Mouse (Mus musculus) brown adipose tissue, adult 24 weeks (tissue): ENCODE data around the gene Meis2. TPM values are rescaled to one million over a fixed set of nuclear protein-coding genes. Genes with fewer than 3 reads are reported as not detected.
A peak's percentile ranks its signal among the peaks of the same experiment; 100 is the strongest.

ENCODE experiments used
- H3K27ac ChIP-seq: fragments of 200-500 bp; replicated peaks from 2 replicates; pipeline ENCODE4 v1.5.1; 2012; ENCODE audit warnings: low read depth, mild to moderate bottlenecking, low read length
- H3K4me1 ChIP-seq: fragments of 200-500 bp; 2 replicates; pipeline ENCODE4 v1.6.1; 2012; ENCODE audit warnings: low read length, mixed read lengths; ENCODE audit not compliant: control insufficient read depth, insufficient read depth, insufficient read length
- H3K4me3 ChIP-seq: fragments of 200-500 bp; 2 replicates; pipeline ENCODE4 v1.5.1; 2012; ENCODE audit warnings: low read depth, mild to moderate bottlenecking, low read length, moderate library complexity; ENCODE audit not compliant: insufficient read depth
- polyA plus RNA-seq: library from polyadenylated mRNA; stranded (reverse); fragments of >200 nt; gene quantifications from 2 replicates; pipeline ENCODE4 v1.2.4, GENCODE M21; 2012; ENCODE audit not compliant: missing spikeins, insufficient read depth, insufficient read length

Meis2 gene
- polyA plus RNA-seq, 1 experiment: 14.6 TPM

- Histone ChIP-seq H3K4me3 (no peak overlapping the region), H3K27ac (no peak overlapping the region), H3K4me1 (peaks cover 4% of the 10 kb centered on the region; the same call in 1 of the 2 replicates)
Observed at GRCm38 (mm10) chr2:116072321-116072640, 6.6 kb upstream of the Meis2 start.

GRCm38 (mm10) chr2:116071571-116072320, 6.1 kb upstream of the Meis2 start:
- Histone ChIP-seq H3K4me3 (peak overlapping the region; percentile 65), H3K4me1 (peaks cover 4% of the 10 kb centered on the region; the same call in 1 of the 2 replicates), H3K27ac (no peak overlapping the region)

- Histone ChIP-seq H3K27ac (no peak overlapping the region), H3K4me3 (0 out of 2 replicates have a peak overlapping the region, but pooled peaks have one; percentile 65), H3K4me1 (peaks cover 4% of the 10 kb centered on the region; the same call in 1 of the 2 replicates)
Observed at GRCm38 (mm10) chr2:116070614-116071425, 5.2 kb upstream of the Meis2 start.

GRCm38 (mm10) chr2:116069451-116070225, 4.0 kb upstream of the Meis2 start:
- no peak overlapping the region for H3K4me3 ChIP-seq
- H3K4me1 ChIP-seq: peaks cover 4% of the 10 kb centered on the region; the same call in 1 of the 2 replicates
- no peak overlapping the region for H3K27ac ChIP-seq

GRCm38 (mm10) chr2:116068901-116069300, 3.3 kb upstream of the Meis2 start:
- no peak overlapping the region for H3K27ac ChIP-seq
- H3K4me1 ChIP-seq: peaks cover 4% of the 10 kb centered on the region; the same call in 1 of the 2 replicates
- H3K4me3 ChIP-seq: no peak overlapping the region

GRCm38 (mm10) chr2:116068461-116068860, 2.8 kb upstream of the Meis2 start:
- peaks cover 4% of the 10 kb centered on the region; the same call in 1 of the 2 replicates for H3K4me1 ChIP-seq
- no peak overlapping the region for H3K27ac ChIP-seq
- H3K4me3 ChIP-seq: no peak overlapping the region

- Histone ChIP-seq H3K27ac (no peak overlapping the region), H3K4me3 (peak overlapping the region; percentile 18), H3K4me1 (peaks cover 4% of the 10 kb centered on the region; the same call in 1 of the 2 replicates)
Observed at GRCm38 (mm10) chr2:116067711-116068110, 2.1 kb upstream of the Meis2 start.

- peak overlapping the region; percentile 59 for H3K27ac ChIP-seq
- H3K4me1 ChIP-seq: peaks cover 4% of the 10 kb centered on the region; the same call in 1 of the 2 replicates
- H3K4me3 ChIP-seq: peak overlapping the region; percentile 95
Observed at GRCm38 (mm10) chr2:116067065-116067497, 1.4 kb upstream of the Meis2 start.

- Histone ChIP-seq H3K4me1 (no peaks in the 10 kb centered on the region), H3K27ac (peak overlapping the region; percentile 23), H3K4me3 (peak overlapping the region; percentile 95)
Observed at GRCm38 (mm10) chr2:116066057-116066941, 660 bp upstream of the Meis2 start.

- Histone ChIP-seq H3K27ac (0 out of 2 replicates have a peak overlapping the region, but pooled peaks have one; percentile 15), H3K4me1 (no peaks in the 10 kb centered on the region), H3K4me3 (peak overlapping the region; percentile 88)
Observed at GRCm38 (mm10) chr2:116065057-116065456, 582 bp downstream of the Meis2 start.

GRCm38 (mm10) chr2:116064521-116064920, 1.1 kb downstream of the Meis2 start:
- Histone ChIP-seq H3K4me3 (peak overlapping the region; percentile 95), H3K4me1 (no peaks in the 10 kb centered on the region)

GRCm38 (mm10) chr2:116063819-116064293, 1.8 kb downstream of the Meis2 start:
- H3K4me3 ChIP-seq: peak overlapping the region; percentile 95
- H3K27ac ChIP-seq: peak overlapping the region; percentile 55

More at GRCm38 (mm10) chr2:116064521-116064920, 1.1 kb downstream of the Meis2 start:
- H3K27ac ChIP-seq: no peak overlapping the region

GRCm38 (mm10) chr2:116062761-116063441, 2.7 kb downstream of the Meis2 start:
- peak overlapping the region; percentile 95 for H3K4me3 ChIP-seq
- H3K27ac ChIP-seq: peak overlapping the region; percentile 65
- H3K4me1 ChIP-seq: no peaks in the 10 kb centered on the region

More at GRCm38 (mm10) chr2:116063819-116064293, 1.8 kb downstream of the Meis2 start:
- H3K4me1 ChIP-seq: no peaks in the 10 kb centered on the region
